Mouse (Mus musculus) liver, embryonic 12.5 days (tissue): Measurements from ENCODE around the gene Elp5. TPM values are rescaled to one million over a fixed set of nuclear protein-coding genes. Genes with fewer than 3 reads are reported as not detected.

ENCODE experiments used
- ATAC-seq: fragments of 200-750 bp; cut with Nextera tagmentation; 2 replicates; pipeline ENCODE4 v1.8.0; 2017; ENCODE audit warnings: moderate number of reproducible peaks, mild to moderate bottlenecking, moderate library complexity
- H3K27ac ChIP-seq: fragments of 300-500 bp; sonication (generic); 2 replicates; pipeline ENCODE4 v1.5.1; 2016; ENCODE audit warnings: mild to moderate bottlenecking
- H3K27me3 ChIP-seq: fragments of 300-500 bp; sonication (generic); replicated peaks from 2 replicates; pipeline ENCODE4 v1.6.1; 2016; ENCODE audit warnings: mild to moderate bottlenecking, moderate library complexity
- H3K36me3 ChIP-seq: fragments of 300-500 bp; sonication (generic); 2 replicates; pipeline ENCODE4 v1.6.1; 2016; ENCODE audit warnings: mild to moderate bottlenecking, moderate library complexity
- H3K4me1 ChIP-seq: fragments of 300-500 bp; sonication (generic); 2 replicates; pipeline ENCODE4 v1.6.1; 2016
- H3K4me2 ChIP-seq: fragments of 300-500 bp; sonication (generic); 2 replicates; pipeline ENCODE4 v1.6.1; 2016; ENCODE audit warnings: mild to moderate bottlenecking, moderate library complexity
- H3K4me3 ChIP-seq: fragments of 300-500 bp; sonication (generic); 2 replicates; pipeline ENCODE4 v1.5.1; 2016; ENCODE audit warnings: mild to moderate bottlenecking, moderate library complexity
- H3K9ac ChIP-seq: fragments of 300-500 bp; sonication (generic); 2 replicates; pipeline ENCODE4 v1.6.1; 2016; ENCODE audit warnings: mild to moderate bottlenecking, moderate library complexity
- H3K9me3 ChIP-seq: fragments of 300-500 bp; sonication (generic); replicated peaks from 2 replicates; pipeline ENCODE4 v1.6.1; 2016; ENCODE audit warnings: mild to moderate bottlenecking, moderate library complexity
- WGBS: fragments of 180-500 bp; shearing (Covaris S2); methylation state at CpG from one replicate; pipeline ENCODE4 v1.1.7; 2016; ENCODE audit not compliant: insufficient replicate concordance; 5-methylcytosine and 5-hydroxymethylcytosine counted together
- polyA plus RNA-seq: library from polyadenylated mRNA; unstranded; fragments of >200 nt; fragmentation: Nextera tagmentation; extraction: Ambion mirVana; gene quantifications from 2 replicates; pipeline ENCODE4 v1.2.1, GENCODE M21; 2016

Gene Elp5
- polyA plus RNA-seq, 1 experiment from 2014 or later: 91.8 TPM

DNA sequence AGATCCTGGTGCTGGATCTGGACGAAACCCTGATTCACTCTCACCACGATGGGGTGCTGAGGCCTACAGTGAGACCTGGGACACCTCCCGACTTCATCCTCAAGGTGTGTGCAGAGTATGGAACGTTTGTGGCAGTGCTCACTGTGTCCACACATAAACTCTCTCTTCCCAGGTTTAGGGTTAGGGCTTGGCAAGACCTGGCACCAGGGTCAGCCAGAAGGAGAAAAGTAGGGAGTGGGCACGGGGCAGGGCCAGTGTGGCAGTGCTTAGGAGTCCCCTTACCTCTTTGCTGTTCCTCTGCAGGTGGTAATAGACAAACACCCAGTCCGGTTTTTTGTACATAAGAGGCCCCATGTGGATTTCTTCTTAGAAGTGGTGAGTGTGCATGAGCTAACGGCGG is 2.1 kb upstream of the Elp5 start:
- ATAC-seq: no peak
- H3K9me3 ChIP-seq: no peaks in the 10 kb centered on the region
- no peak overlapping the region for H3K4me3 ChIP-seq
- peaks cover 60% of the 10 kb centered on the region for H3K36me3 ChIP-seq
- WGBS: 83% methylated on average over 8 of the region's 8 CpGs
- no peaks in the 10 kb centered on the region for H3K27me3 ChIP-seq
- H3K4me1 ChIP-seq: peaks cover 27% of the 10 kb centered on the region
- H3K9ac ChIP-seq: no peak overlapping the region
- no peak overlapping the region for H3K27ac ChIP-seq
- no peak overlapping the region for H3K4me2 ChIP-seq

DNA sequence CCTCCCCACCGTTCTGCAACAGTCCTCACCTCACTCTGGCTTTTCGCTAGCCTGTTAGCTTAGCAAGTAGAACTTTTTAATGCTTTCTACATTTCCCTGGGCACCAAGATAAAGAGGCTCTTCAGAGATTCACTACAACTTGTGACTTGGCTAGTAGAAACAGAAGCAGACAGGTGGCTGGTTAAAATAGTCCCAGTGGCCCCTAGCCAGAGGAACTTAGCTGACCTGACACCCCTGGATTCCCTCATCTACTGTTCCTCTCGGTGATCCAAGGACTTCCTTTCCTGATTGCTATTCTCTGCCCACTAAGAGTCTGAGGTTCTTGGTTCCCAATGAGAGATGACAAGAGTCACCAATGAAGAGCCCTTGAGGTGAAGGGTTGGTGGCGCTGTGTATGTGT is 1.1 kb upstream of the Elp5 start:
- peaks cover 34% of the 10 kb centered on the region for H3K4me1 ChIP-seq
- 81% methylated on average over 4 of the region's 4 CpGs for WGBS
- H3K9ac ChIP-seq: peak overlapping the region; percentile 99; the same call in 1 of the 2 replicates
- no peak for ATAC-seq
- peaks cover 54% of the 10 kb centered on the region for H3K36me3 ChIP-seq
- peak overlapping the region; percentile 98 for H3K27ac ChIP-seq
- peak overlapping the region; percentile 91 for H3K4me2 ChIP-seq
- H3K4me3 ChIP-seq: no peak overlapping the region; the same call in 1 of the 2 replicates
- H3K27me3 ChIP-seq: no peaks in the 10 kb centered on the region
- H3K9me3 ChIP-seq: no peaks in the 10 kb centered on the region

DNA sequence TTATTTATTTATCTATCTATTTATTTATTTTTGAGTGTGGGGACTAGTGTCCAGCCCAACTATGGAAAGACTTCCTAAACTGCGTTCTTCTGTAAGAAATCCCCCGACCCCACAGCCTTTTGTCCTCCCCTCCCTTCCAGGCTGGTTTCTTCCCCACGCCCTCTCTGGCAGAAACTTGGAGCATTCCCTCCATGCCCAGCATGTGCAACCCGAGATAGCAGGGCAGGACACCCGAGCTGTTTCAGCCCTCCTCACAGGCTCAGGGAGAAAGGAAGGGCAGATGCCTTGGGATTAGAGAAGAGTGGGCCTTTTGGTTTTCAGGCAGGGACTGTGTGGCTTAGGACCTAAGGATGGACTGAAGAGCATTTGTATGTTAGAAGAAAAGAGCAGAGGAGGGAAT is 560 bp upstream of the Elp5 start:
- 40% methylated on average over 5 of the region's 5 CpGs for WGBS
- peak overlapping the region; percentile 91 for H3K4me2 ChIP-seq
- no peaks in the 10 kb centered on the region for H3K9me3 ChIP-seq
- peak overlapping the region; percentile 99 for H3K4me3 ChIP-seq
- H3K36me3 ChIP-seq: peaks cover 53% of the 10 kb centered on the region
- H3K4me1 ChIP-seq: peaks cover 34% of the 10 kb centered on the region
- peak overlapping the region; percentile 99 for H3K9ac ChIP-seq
- peak overlapping the region; percentile 98 for H3K27ac ChIP-seq
- no peaks in the 10 kb centered on the region for H3K27me3 ChIP-seq
- ATAC-seq: no peak

DNA sequence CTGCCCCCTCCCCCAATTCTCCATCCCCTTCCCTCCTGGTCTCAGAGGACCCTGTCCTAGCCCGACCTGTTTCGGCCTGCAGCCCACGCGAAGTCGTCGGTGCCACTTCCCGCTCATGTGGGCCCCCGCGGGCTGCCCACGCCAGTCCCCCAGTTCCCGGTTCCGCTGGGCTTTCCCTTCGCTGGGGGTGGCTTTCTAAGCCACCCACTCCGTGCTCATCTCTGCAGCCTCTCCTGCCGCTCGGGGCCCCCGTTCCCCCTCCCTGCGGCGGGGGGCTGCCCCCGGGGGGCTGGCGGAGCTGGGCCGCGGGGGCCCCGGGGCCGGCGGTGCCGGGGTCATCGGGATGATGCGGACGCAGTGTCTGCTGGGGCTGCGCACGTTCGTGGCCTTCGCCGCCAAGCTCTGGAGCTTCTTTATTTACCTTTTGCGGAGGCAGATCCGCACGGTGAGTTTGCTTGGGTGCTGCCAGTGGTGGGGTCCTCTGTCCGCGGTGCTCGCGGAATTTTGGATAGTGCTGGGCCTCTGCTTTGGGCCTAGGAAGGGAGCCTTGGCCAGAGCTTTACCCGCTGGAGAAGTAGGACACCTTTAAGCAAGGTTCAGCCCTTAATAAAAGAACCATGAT is 1.1 kb downstream of the Elp5 start, which contains the start of gene Ctdnep1:
Gene Ctdnep1, plus strand, starts transcription at position 16 of the 622 bp plus-strand sequence.
- peak within 1 kb of the TSS; percentile 99 for H3K4me3 ChIP-seq
- peak within 1 kb of the TSS; percentile 91 for H3K4me2 ChIP-seq
- H3K9me3 ChIP-seq: no peaks in the 10 kb centered on the region
- H3K36me3 ChIP-seq: peaks cover 52% of the 10 kb centered on the region
- peak within 1 kb of the TSS; percentile 99 for H3K9ac ChIP-seq
- WGBS: under 1% methylated on average over 41 of the region's 43 CpGs
- H3K27me3 ChIP-seq: no peaks in the 10 kb centered on the region
- peaks cover 34% of the 10 kb centered on the region for H3K4me1 ChIP-seq
- ATAC-seq: 0 out of 2 replicates have a peak, but pooled peaks have one; percentile 1
- H3K27ac ChIP-seq: peak within 1 kb of the TSS; percentile 98

DNA sequence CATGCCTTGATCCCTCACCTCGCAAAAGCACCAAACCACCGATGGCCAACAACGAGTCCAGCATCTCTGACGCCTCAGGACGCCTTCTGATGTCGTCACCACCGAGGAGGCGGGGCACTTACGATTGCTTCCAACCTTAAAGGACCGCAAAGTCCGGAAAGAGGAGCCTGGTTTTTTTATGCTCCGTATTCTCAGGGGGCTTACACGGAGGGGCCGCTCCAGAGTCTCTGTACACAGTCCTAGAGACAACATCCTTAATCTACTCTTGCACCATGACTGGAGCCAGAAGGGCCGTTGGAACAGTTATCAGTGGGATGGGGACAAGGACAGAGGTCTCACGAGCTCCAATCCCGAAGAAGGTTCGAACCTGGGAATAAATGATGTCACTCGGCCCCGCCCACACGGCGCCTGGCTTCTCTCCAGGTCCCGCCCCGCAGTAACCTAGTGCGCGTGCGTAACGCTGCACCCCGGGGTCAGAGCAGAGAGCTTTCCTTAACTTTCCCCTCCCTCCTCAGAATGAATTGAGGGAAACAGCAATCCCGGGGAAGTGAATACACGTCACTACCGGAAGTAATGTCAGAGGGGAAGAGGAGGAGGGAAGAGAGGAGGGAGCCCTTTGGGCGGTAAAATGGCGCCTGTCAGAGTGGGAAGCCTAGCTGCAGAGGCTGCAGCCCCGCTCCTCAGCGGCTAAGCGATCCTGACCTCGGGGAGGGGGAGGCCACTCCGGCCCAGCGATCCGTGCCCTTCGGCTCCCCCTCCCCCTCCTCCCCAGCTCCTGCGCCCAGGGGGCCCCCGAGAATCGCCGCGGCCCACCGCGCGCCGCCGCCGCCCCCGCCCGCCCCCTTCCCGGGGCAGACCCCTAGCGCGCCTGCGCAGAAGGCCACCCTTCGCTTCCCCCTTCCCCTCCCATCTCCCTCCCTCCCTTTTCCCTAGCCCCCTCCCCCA is 1.8 kb downstream of the Elp5 start:
- peak; percentile 93 for ATAC-seq
- under 1% methylated on average over 54 of the region's 60 CpGs for WGBS

DNA sequence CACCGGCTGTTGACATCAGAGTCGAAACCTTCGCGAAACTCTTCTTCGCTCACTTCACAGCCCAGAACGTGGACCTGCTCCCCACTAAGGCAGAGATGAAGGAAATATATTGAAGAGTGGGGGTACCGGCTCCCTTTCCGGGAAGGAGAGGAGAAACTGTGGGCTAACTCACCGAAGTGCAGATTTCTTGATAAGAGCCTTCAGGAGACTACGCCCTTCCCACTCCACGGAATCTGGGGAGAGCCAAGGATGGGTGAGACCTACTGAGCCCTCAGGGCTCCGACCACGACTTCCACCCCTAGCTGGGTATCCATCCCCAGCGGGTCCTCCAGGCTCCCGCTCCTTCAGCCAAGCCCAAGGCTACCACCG is 2.5 kb downstream of the Elp5 start:
- Histone ChIP-seq H3K9me3 (no peaks in the 10 kb centered on the region), H3K4me1 (peaks cover 34% of the 10 kb centered on the region), H3K36me3 (peaks cover 54% of the 10 kb centered on the region), H3K4me3 (peak overlapping the region; percentile 99), H3K9ac (peak overlapping the region; percentile 99), H3K27me3 (no peaks in the 10 kb centered on the region), H3K4me2 (peak overlapping the region; percentile 91), H3K27ac (peak overlapping the region; percentile 98)
- no peak for ATAC-seq
- 1% methylated on average over 16 of the region's 16 CpGs for WGBS

More for the DNA sequence above, 1.8 kb downstream of the Elp5 start:
- Histone ChIP-seq H3K36me3 (peaks cover 54% of the 10 kb centered on the region), H3K4me2 (peak overlapping the region; percentile 91), H3K4me3 (peak overlapping the region; percentile 99), H3K27ac (peak overlapping the region; percentile 98), H3K9ac (peak overlapping the region; percentile 99), H3K4me1 (peaks cover 34% of the 10 kb centered on the region), H3K27me3 (no peaks in the 10 kb centered on the region), H3K9me3 (no peaks in the 10 kb centered on the region)

DNA sequence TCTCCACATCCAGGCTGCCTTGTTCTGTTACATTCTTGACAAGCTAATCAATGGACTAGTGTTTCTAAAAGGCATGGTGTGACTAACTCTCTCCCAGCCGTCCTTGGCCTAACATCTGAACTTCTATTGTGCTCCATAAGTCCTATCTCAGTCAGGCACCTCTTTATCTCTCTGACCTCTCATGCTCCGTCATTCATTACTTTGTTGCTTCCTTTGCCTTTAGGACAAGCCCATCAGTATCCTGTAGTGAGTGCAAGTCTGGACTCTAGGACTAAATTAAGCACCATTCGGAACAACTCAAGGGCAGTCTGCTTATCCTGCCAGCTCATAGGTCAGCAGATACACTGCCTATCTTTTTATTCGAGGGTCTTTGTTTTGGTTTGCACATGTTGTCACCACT is 6.0 kb downstream of the Elp5 start:
- no peak overlapping the region for H3K9ac ChIP-seq
- H3K4me2 ChIP-seq: no peak overlapping the region
- no peak overlapping the region for H3K4me3 ChIP-seq
- peaks cover 72% of the 10 kb centered on the region for H3K36me3 ChIP-seq
- WGBS: 60% methylated on average over 4 of the region's 4 CpGs
- no peak overlapping the region for H3K27ac ChIP-seq
- no peaks in the 10 kb centered on the region for H3K9me3 ChIP-seq
- peaks cover 10% of the 10 kb centered on the region for H3K4me1 ChIP-seq
- H3K27me3 ChIP-seq: no peaks in the 10 kb centered on the region
- no peak for ATAC-seq

DNA sequence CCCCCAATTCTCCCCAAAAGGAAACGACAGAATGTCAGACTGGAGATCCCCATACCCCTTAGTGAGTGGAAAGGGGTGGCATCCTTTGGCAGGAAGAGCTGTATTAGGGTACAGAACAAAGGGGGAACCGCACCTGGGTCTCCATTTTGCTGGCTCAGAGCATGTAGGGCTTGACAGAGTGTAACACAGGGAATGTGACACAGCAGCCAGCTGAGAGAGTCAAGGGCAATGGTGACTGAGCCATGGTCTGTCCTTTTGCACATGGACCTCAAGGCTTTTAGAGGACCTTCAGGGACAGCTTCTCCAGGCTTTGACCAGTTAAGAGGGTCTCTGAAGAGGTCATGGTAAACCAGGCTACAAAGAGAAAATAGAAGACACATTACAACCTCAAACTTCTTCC is 7.4 kb downstream of the Elp5 start:
- WGBS: 86% methylated on average over 2 of the region's 2 CpGs
- Histone ChIP-seq H3K9me3 (no peaks in the 10 kb centered on the region), H3K9ac (no peak overlapping the region), H3K4me2 (no peak overlapping the region), H3K36me3 (peaks cover 82% of the 10 kb centered on the region), H3K4me3 (no peak overlapping the region), H3K27me3 (no peaks in the 10 kb centered on the region), H3K27ac (no peak overlapping the region), H3K4me1 (peaks cover 10% of the 10 kb centered on the region)
- ATAC-seq: no peak

DNA sequence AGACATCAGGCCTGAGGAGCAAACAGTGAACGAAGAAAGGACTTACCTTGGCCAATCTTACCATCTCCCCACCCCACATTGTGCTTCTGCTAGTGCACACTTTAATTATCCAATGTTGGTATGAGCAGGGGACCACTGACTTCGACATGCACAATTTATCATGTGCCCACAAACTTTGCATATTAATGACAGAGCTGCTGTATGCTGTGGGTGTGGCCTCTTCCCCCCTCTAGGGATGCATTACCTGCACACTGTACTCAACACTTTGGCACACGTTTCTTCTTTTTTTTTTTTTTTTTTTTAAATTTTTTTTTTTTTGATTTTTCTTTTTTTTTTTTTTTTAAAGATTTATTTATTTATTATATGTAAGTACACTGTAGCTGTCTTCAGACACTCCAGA is 11.5 kb downstream of the Elp5 start:
- H3K4me1 ChIP-seq: peaks cover 17% of the 10 kb centered on the region
- H3K27ac ChIP-seq: no peak overlapping the region
- 68% methylated on average over 3 of the region's 3 CpGs for WGBS
- H3K9me3 ChIP-seq: no peaks in the 10 kb centered on the region
- no peak overlapping the region for H3K4me3 ChIP-seq
- ATAC-seq: no peak; the same call in 1 of the 2 replicates
- H3K4me2 ChIP-seq: no peak overlapping the region
- H3K9ac ChIP-seq: no peak overlapping the region
- H3K36me3 ChIP-seq: peaks cover 70% of the 10 kb centered on the region
- peaks cover 31% of the 10 kb centered on the region for H3K27me3 ChIP-seq

DNA sequence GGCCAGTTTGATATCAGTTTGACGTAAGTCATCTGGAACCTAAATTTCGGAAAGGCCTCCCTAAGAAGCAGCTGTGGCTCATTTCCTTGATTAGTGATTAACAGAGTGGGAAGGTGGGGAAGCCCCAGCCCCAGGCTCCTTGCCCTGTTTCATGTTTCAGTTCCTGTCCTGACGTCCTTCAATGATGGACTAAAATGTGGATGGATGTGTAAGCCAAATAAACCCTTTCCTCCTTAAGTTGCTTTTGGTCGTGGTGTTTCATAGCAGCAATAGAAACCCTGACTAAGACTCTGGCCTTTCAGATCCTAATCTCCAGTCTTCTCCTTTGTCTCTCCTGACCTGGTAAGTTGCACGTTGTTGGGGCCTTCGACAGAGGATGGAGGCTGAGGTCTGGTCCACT is 12.1 kb downstream of the Elp5 start:
- no peak overlapping the region for H3K4me2 ChIP-seq
- H3K36me3 ChIP-seq: peaks cover 64% of the 10 kb centered on the region
- no peak for ATAC-seq
- no peak overlapping the region for H3K9ac ChIP-seq
- H3K4me3 ChIP-seq: no peak overlapping the region
- 76% methylated on average over 6 of the region's 6 CpGs for WGBS
- peaks cover 37% of the 10 kb centered on the region for H3K27me3 ChIP-seq
- peaks cover 23% of the 10 kb centered on the region for H3K4me1 ChIP-seq
- no peaks in the 10 kb centered on the region for H3K9me3 ChIP-seq
- no peak overlapping the region for H3K27ac ChIP-seq

DNA sequence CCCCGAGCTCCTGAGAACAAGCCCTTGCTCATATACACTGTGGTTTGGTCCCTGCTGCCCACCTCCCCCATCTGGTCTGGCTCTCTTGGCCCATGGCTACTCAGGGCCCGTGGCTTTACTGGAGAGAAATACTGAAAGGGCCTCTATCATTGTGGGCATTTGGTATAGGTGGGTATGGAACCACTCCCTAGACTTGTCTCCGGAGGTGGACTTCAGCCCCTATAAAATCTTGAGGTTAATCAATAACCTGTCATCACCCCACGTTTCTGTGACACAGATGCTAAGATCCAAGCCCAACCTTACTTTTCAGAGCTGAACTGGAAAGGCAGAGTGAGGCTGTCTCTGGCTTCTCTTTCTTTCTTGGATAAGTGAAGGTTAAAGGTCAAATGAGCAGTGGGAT is 13.5 kb downstream of the Elp5 start:
- H3K27me3 ChIP-seq: peaks cover 51% of the 10 kb centered on the region
- H3K9me3 ChIP-seq: no peaks in the 10 kb centered on the region
- 72% methylated on average over 4 of the region's 4 CpGs for WGBS
- peaks cover 25% of the 10 kb centered on the region for H3K4me1 ChIP-seq
- no peak overlapping the region for H3K9ac ChIP-seq
- no peak overlapping the region for H3K4me2 ChIP-seq
- no peak overlapping the region for H3K27ac ChIP-seq
- peaks cover 50% of the 10 kb centered on the region for H3K36me3 ChIP-seq
- ATAC-seq: no peak
- H3K4me3 ChIP-seq: no peak overlapping the region

DNA sequence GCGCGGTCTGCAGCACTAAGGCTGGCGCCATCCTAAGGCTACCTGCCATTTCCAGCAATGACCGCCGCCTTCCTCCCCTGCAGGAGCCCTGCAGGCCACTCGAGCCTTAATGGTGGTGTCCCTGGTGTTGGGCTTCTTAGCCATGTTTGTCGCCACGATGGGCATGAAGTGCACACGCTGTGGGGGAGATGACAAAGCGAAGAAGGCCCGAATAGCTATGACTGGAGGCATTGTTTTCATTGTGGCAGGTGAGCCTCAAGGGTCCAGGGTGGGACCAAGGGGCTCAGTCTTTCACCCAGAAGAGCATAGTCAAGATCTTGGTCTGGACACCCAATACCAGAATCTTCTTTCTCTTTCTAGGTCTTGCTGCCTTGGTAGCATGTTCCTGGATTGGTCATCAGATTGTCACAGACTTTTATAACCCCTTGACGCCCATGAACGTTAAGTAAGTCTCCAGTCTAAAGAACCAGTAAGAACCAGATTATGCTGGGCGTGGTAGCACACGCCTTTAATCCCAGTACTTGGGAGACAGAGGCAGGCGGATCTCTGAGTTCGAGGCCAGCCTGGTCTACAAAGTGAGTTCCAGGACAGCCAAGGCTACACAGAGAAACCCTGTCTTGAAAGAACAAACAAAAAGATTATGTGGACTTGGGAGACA is 15.3 kb downstream of the Elp5 start:
- peak overlapping the region; percentile 74 for H3K4me2 ChIP-seq
- WGBS: 31% methylated on average over 17 of the region's 17 CpGs
- ATAC-seq: no peak
- peaks cover 25% of the 10 kb centered on the region for H3K4me1 ChIP-seq
- H3K27me3 ChIP-seq: peaks cover 69% of the 10 kb centered on the region
- H3K9ac ChIP-seq: peak overlapping the region; percentile 39
- H3K9me3 ChIP-seq: no peaks in the 10 kb centered on the region
- H3K27ac ChIP-seq: no peak overlapping the region
- H3K4me3 ChIP-seq: peak overlapping the region; percentile 50
- peaks cover 34% of the 10 kb centered on the region for H3K36me3 ChIP-seq
